Mouse (Mus musculus) heart, embryonic 13.5 days (tissue): ENCODE results near the gene Taf3. TPM values are rescaled to one million over a fixed set of nuclear protein-coding genes. Genes with fewer than 3 reads are reported as not detected.

Experiments used
- ATAC-seq: fragments of 200-750 bp; cut with Nextera tagmentation; 2 replicates; pipeline ENCODE4 v1.8.0; 2017; ENCODE audit warnings: moderate TSS enrichment; ENCODE audit not compliant: insufficient number of reproducible peaks, low FRiP score, low TSS enrichment; ENCODE audit errors: extremely low read depth
- H3K27ac ChIP-seq: fragments of 300-500 bp; sonication (generic); replicated peaks from 2 replicates; pipeline ENCODE4 v1.5.1; 2015; ENCODE audit warnings: moderate library complexity, mild to moderate bottlenecking, inconsistent platforms
- H3K27me3 ChIP-seq: fragments of 300-500 bp; sonication (generic); replicated peaks from 2 replicates; pipeline ENCODE4 v1.6.1; 2015; ENCODE audit warnings: mild to moderate bottlenecking, inconsistent platforms
- H3K36me3 ChIP-seq: fragments of 300-500 bp; sonication (generic); 2 replicates; pipeline ENCODE4 v1.6.1; 2015; ENCODE audit warnings: mild to moderate bottlenecking, inconsistent platforms
- H3K4me1 ChIP-seq: fragments of 300-500 bp; sonication (generic); 2 replicates; pipeline ENCODE4 v1.6.1; 2015; ENCODE audit warnings: inconsistent platforms
- H3K4me2 ChIP-seq: fragments of 300-500 bp; sonication (generic); 2 replicates; pipeline ENCODE4 v1.6.1; 2015; ENCODE audit warnings: inconsistent platforms, mild to moderate bottlenecking, moderate library complexity
- H3K4me3 ChIP-seq: fragments of 300-500 bp; sonication (generic); 2 replicates; pipeline ENCODE4 v1.5.1; 2015; ENCODE audit warnings: moderate library complexity, mild to moderate bottlenecking, inconsistent platforms
- H3K9ac ChIP-seq: fragments of 300-500 bp; sonication (generic); 2 replicates; pipeline ENCODE4 v1.6.1; 2015; ENCODE audit warnings: inconsistent platforms, mild to moderate bottlenecking, moderate library complexity
- H3K9me3 ChIP-seq: fragments of 300-500 bp; sonication (generic); 2 replicates; pipeline ENCODE4 v1.6.1; 2016; ENCODE audit warnings: inconsistent platforms
- WGBS: fragments of 180-500 bp; shearing (Covaris S2); methylation state at CpG from one replicate; pipeline ENCODE4 v1.1.7; 2015; ENCODE audit warnings: mixed read lengths; 5-methylcytosine and 5-hydroxymethylcytosine counted together
- polyA plus RNA-seq: library from polyadenylated mRNA; unstranded; fragments of >200 nt; fragmentation: Nextera tagmentation; extraction: Ambion mirVana; gene quantifications from 2 replicates; pipeline ENCODE4 v1.2.1, GENCODE M21; 2015

Taf3 gene
- polyA plus RNA-seq, 1 experiment from 2014 or later = 8.0 TPM

- 34% methylated on average over 7 of the region's 7 CpGs for WGBS
- Histone ChIP-seq H3K9ac (no peak overlapping the region), H3K4me2 (no peak overlapping the region), H3K27ac (no peak overlapping the region), H3K27me3 (no peaks in the 10 kb centered on the region), H3K36me3 (no peaks in the 10 kb centered on the region), H3K4me1 (peaks cover 21% of the 10 kb centered on the region), H3K9me3 (no peaks in the 10 kb centered on the region), H3K4me3 (no peak overlapping the region)
- no peak for ATAC-seq
Measured at GRCm38 (mm10) chr2:10010263-10010909, 38.0 kb downstream of the Taf3 start.

DNA sequence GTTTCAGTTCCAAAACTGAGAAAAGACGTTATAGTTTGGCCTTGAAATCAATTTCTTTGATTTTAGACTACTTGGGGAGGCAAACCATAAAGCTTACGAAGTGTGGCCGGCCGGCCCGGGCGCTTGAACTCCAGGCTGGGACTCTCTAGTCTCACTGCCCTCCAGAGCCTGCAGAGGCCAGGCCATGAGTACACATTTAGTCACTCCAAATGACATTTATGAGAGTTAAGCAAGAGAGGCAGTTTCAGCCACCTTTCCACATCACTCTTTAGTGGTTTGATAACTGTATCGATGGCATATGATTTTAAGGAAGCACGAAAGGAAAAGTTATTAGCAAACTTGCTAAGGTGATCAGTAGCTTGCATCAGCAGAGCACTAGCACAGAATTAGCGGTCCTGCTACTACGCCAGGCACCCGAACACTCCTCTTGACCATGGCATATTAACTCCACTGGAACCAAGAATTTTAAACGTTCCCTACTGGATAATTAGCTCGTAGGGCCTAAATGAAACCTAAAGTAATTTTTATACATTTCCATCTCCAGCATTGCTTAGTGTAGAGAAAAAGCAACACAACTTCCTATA lies 38.6 kb downstream of the Taf3 start:
- no peak for ATAC-seq
- Histone ChIP-seq H3K9me3 (no peaks in the 10 kb centered on the region), H3K4me3 (no peak overlapping the region), H3K27me3 (no peaks in the 10 kb centered on the region), H3K9ac (no peak overlapping the region), H3K4me1 (peaks cover 27% of the 10 kb centered on the region), H3K36me3 (no peaks in the 10 kb centered on the region), H3K27ac (no peak overlapping the region), H3K4me2 (no peak overlapping the region)
- WGBS = 78% methylated on average over 13 of the region's 13 CpGs

- no peak overlapping the region for H3K9ac ChIP-seq
- H3K36me3 ChIP-seq = no peaks in the 10 kb centered on the region
- ATAC-seq = no peak
- peaks cover 32% of the 10 kb centered on the region for H3K4me1 ChIP-seq
- H3K4me2 ChIP-seq = no peak overlapping the region
- no peak overlapping the region for H3K27ac ChIP-seq
- WGBS = 47% methylated on average over 4 of the region's 4 CpGs
- H3K9me3 ChIP-seq = no peaks in the 10 kb centered on the region
- H3K4me3 ChIP-seq = no peak overlapping the region
- no peaks in the 10 kb centered on the region for H3K27me3 ChIP-seq
Measured at GRCm38 (mm10) chr2:10008593-10008992, 39.8 kb downstream of the Taf3 start.

GRCm38 (mm10) chr2:10004960-10005621 lies 43.3 kb downstream of the Taf3 start:
- Histone ChIP-seq H3K27me3 (no peaks in the 10 kb centered on the region), H3K4me3 (no peak overlapping the region), H3K9ac (no peak overlapping the region), H3K4me2 (no peak overlapping the region), H3K36me3 (no peaks in the 10 kb centered on the region), H3K27ac (0 out of 2 replicates have a peak overlapping the region, but pooled peaks have one; percentile 12), H3K9me3 (no peaks in the 10 kb centered on the region), H3K4me1 (peaks cover 51% of the 10 kb centered on the region)
- no peak for ATAC-seq
- WGBS = 66% methylated on average over 8 of the region's 8 CpGs

DNA sequence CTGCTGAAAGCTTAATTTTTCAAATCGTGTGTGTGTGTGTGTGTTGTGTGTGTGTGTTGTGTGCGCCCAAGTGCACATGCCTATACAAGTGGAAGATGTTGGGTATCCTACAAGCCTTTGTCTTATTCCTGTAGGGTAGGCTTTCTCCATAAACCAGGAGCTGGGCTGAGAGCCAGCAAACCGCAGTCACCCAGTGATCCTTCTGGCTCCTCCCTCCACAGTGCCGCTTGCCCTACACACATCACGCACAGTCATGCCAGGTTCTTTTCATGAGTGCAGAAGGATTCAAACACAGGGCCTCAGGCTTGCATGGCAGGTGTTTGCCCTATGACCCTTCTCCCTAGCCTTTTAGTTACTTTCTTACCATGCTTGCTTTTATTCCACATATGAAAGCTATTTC lies 45.0 kb downstream of the Taf3 start:
- Histone ChIP-seq H3K36me3 (no peaks in the 10 kb centered on the region), H3K27me3 (no peaks in the 10 kb centered on the region), H3K4me1 (peaks cover 45% of the 10 kb centered on the region), H3K4me2 (no peak overlapping the region), H3K9me3 (no peaks in the 10 kb centered on the region), H3K9ac (no peak overlapping the region), H3K4me3 (no peak overlapping the region), H3K27ac (no peak overlapping the region)
- WGBS = 77% methylated on average over 5 of the region's 5 CpGs
- ATAC-seq = no peak

DNA sequence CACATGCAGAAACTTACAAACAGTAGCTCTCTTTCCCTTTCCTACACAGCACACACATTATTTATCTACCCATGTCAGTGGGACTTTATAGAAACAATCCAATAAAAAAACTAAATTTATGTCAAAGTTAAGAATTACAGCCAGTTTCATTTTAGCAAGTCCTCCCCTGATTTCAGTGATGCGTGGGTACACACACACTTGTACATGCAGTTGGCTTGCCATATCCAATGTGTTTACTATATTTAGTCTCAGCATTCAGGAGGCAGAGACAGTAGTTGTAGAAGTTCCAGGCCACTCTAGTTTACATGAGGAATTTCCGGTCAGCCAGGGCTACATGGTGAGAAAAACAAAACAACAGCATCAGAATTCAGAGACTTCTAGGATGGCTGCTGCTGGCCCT lies 46.8 kb downstream of the Taf3 start:
- WGBS = 61% methylated on average over 2 of the region's 2 CpGs
- no peak overlapping the region for H3K4me2 ChIP-seq
- H3K4me3 ChIP-seq = no peak overlapping the region
- ATAC-seq = no peak
- peaks cover 39% of the 10 kb centered on the region for H3K4me1 ChIP-seq
- H3K27ac ChIP-seq = no peak overlapping the region
- H3K27me3 ChIP-seq = no peaks in the 10 kb centered on the region
- no peaks in the 10 kb centered on the region for H3K36me3 ChIP-seq
- no peaks in the 10 kb centered on the region for H3K9me3 ChIP-seq
- H3K9ac ChIP-seq = no peak overlapping the region

DNA sequence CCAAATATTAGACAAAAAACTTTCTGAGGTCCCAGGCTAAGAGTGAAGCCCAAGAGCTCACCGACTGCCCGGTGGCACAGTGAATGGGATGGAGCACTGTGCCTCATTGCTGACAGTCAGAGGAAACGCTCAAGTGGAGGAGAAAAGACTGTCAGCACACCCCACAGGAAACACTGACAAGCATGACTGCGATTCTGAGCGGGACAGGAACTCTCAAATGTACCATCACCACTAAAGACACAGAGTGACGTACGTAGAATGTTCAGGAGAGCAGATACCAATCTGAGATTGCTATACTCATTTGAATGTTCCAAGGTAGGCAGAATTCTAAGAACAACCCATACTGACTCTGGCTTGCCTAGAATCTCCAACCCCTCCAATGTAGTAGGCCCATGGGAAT lies 50.9 kb downstream of the Taf3 start:
- peaks cover 13% of the 10 kb centered on the region for H3K4me1 ChIP-seq
- H3K4me3 ChIP-seq = no peak overlapping the region
- no peaks in the 10 kb centered on the region for H3K36me3 ChIP-seq
- H3K27ac ChIP-seq = no peak overlapping the region
- no peaks in the 10 kb centered on the region for H3K27me3 ChIP-seq
- WGBS = 68% methylated on average over 7 of the region's 7 CpGs
- no peak for ATAC-seq
- no peak overlapping the region for H3K4me2 ChIP-seq
- no peaks in the 10 kb centered on the region for H3K9me3 ChIP-seq
- H3K9ac ChIP-seq = no peak overlapping the region

GRCm38 (mm10) chr2:9996111-9996510 lies 52.3 kb downstream of the Taf3 start:
- ATAC-seq = no peak
- Histone ChIP-seq H3K9me3 (no peaks in the 10 kb centered on the region), H3K27ac (no peak overlapping the region), H3K4me3 (no peak overlapping the region), H3K4me2 (no peak overlapping the region), H3K9ac (no peak overlapping the region), H3K36me3 (no peaks in the 10 kb centered on the region), H3K27me3 (no peaks in the 10 kb centered on the region), H3K4me1 (no peaks in the 10 kb centered on the region)
- 84% methylated on average over 5 of the region's 5 CpGs for WGBS

DNA sequence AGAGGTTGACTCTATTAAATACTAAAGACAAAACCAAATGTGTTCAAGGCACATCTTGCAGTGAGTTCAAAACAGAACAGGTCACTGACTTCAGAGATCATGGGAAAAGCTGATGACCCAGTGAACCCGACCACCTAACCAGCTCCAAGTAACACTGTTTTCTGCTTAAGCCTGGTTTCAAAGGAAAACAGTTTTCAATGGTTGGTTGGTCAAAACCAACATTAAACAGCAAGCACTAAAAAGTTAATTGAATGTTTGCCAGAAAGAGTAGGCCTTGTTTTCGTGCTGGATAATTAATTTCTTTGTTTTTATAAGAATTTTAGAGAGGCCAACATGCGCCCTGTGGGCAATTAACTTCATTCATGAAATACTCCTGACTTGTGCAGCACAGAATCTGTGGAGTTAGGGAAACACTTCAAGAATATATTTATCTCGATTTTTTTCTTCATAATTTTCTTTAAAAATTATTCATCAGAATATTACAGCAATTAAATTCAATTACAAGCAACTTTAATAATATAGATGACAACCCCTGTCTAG lies 57.6 kb downstream of the Taf3 start:
- 71% methylated on average over 4 of the region's 4 CpGs for WGBS

GRCm38 (mm10) chr2:9989649-9990547 lies 58.5 kb downstream of the Taf3 start:
- no peak overlapping the region for H3K4me3 ChIP-seq
- no peaks in the 10 kb centered on the region for H3K27me3 ChIP-seq
- H3K9ac ChIP-seq = no peak overlapping the region
- WGBS = 71% methylated on average over 17 of the region's 17 CpGs
- H3K9me3 ChIP-seq = no peaks in the 10 kb centered on the region
- no peaks in the 10 kb centered on the region for H3K36me3 ChIP-seq
- no peak for ATAC-seq
- no peak overlapping the region for H3K27ac ChIP-seq
- H3K4me1 ChIP-seq = peaks cover 7% of the 10 kb centered on the region
- H3K4me2 ChIP-seq = no peak overlapping the region

More for the DNA sequence above, 57.6 kb downstream of the Taf3 start:
- no peak for ATAC-seq
- peaks cover 7% of the 10 kb centered on the region for H3K4me1 ChIP-seq
- no peak overlapping the region for H3K27ac ChIP-seq
- H3K9me3 ChIP-seq = no peaks in the 10 kb centered on the region
- H3K9ac ChIP-seq = no peak overlapping the region
- H3K4me2 ChIP-seq = no peak overlapping the region
- H3K27me3 ChIP-seq = no peaks in the 10 kb centered on the region
- H3K36me3 ChIP-seq = no peaks in the 10 kb centered on the region
- no peak overlapping the region for H3K4me3 ChIP-seq

- no peak overlapping the region for H3K4me3 ChIP-seq
- H3K9me3 ChIP-seq = no peaks in the 10 kb centered on the region
- no peaks in the 10 kb centered on the region for H3K27me3 ChIP-seq
- ATAC-seq = no peak
- H3K4me2 ChIP-seq = no peak overlapping the region
- no peak overlapping the region for H3K27ac ChIP-seq
- 87% methylated on average over 4 of the region's 4 CpGs for WGBS
- peaks cover 7% of the 10 kb centered on the region for H3K4me1 ChIP-seq
- H3K9ac ChIP-seq = no peak overlapping the region
- no peaks in the 10 kb centered on the region for H3K36me3 ChIP-seq
Measured at GRCm38 (mm10) chr2:9988290-9988689, 60.1 kb downstream of the Taf3 start.
